Mouse (Mus musculus) MEL (cell line): ENCODE measurements around the gene Synrg.

Experiments
- CTCF ChIP-seq, 3 experiments: IDR thresholded peaks in 2 of 3; conservative IDR thresholded peaks in 1 of 3; 2 replicates each; pipeline ENCODE4 v1.5.1; 2011 to 2012; ENCODE audit warnings: low read length in 3 of 3, low read depth in 2 of 3, mild to moderate bottlenecking in 2 of 3, improper control_type of control experiment in 1 of 3, inconsistent platforms in 1 of 3, mixed read lengths in 1 of 3, moderate library complexity in 1 of 3; ENCODE audit not compliant: control insufficient read depth in 1 of 3, insufficient read depth in 1 of 3, poor library complexity in 1 of 3, severe bottlenecking in 1 of 3
- EP300 ChIP-seq, 2 experiments: IDR thresholded peaks; 2 replicates each; pipeline ENCODE4 v1.6.1; 2011; ENCODE audit warnings: improper control_type of control experiment in 2 of 2, low read length in 2 of 2, low read depth in 1 of 2, mild to moderate bottlenecking in 1 of 2
- NELFE ChIP-seq: IDR thresholded peaks from 2 replicates; pipeline ENCODE4 v1.6.1; 2011; ENCODE audit warnings: low read depth, low read length, improper control_type of control experiment
- POLR2AphosphoS2 ChIP-seq: IDR thresholded peaks from 2 replicates; pipeline ENCODE4 v1.6.1; 2011; ENCODE audit warnings: low read length, improper control_type of control experiment
- USF1 ChIP-seq: IDR thresholded peaks from 2 replicates; pipeline ENCODE4 v1.6.1; 2014; ENCODE audit warnings: low read depth, mild to moderate bottlenecking, inconsistent platforms, low read length, improper control_type of control experiment, moderate library complexity

DNA sequence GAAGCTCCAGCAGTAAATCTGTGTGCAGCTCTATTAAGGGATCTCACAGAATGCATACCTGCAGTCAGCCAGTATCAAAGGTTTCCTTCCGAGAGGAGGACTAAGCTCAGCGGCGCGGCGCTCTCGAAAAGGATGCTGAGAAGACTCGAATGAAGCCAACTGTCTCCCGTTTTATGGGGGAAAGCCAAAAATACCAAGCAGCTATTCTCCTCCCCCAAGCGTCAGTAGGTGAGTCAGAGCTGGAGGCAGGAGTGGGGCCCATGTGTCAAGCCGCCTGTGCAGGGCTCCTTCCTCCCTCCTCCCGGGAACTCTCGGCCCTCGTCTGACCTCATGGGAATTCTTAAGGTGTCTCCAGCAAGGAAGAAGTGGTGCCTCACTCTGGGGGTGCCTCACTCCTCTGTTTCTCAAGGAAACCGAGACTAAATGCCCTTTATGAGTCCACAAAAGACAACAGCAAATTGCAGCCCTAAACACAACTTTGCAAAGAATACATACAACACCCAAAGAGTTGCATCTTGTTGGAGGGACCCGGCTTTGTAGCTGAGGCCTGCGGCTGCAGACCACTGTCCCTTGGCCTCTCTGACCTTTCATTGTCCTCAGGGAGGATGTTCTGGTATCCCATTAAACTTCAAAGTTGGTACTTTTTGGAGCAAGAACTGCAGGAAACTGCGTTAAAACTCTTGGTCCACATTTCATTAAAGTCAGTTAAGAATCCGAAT lies 102.9 kb downstream of the Synrg start:
- no peak for TF ChIP-seq USF1
- TF ChIP-seq CTCF (IDR thresholded peaks at IDR 0.05 in 2 of 3, conservative IDR thresholded peaks at IDR 0.05 in 1 of 3; ENCODE audit: control insufficient read depth in 1 of 3, insufficient read depth in 1 of 3, low read depth in 2 of 3, low read length in 3 of 3, poor library complexity in 1 of 3, severe bottlenecking in 1 of 3) = no peak
- no peak for TF ChIP-seq POLR2AphosphoS2
- no peak for TF ChIP-seq EP300 (IDR thresholded peaks at IDR 0.05; ENCODE audit: low read depth in 1 of 2, low read length in 2 of 2)
- TF ChIP-seq NELFE = no peak
